Mouse (Mus musculus) embryonic fibroblast, embryonic 13.5 days (primary cell): ENCODE results near the gene Cox4i1.

Experiments used
- CTCF ChIP-seq: IDR thresholded peaks from 2 replicates; pipeline ENCODE4 v1.5.1; 2011; ENCODE audit warnings: mild to moderate bottlenecking, control low read depth, low read length, moderate library complexity, borderline replicate concordance; ENCODE audit not compliant: insufficient read depth
- POLR2A ChIP-seq: IDR thresholded peaks from 2 replicates; pipeline ENCODE4 v1.6.1; 2011; ENCODE audit warnings: low read depth, mild to moderate bottlenecking, control low read depth, low read length, moderate library complexity

GRCm38 (mm10) chr8:120699079-120699478 lies 31.1 kb downstream of the Cox4i1 start:
- no peak for TF ChIP-seq POLR2A
- no peak for TF ChIP-seq CTCF
